Mouse (Mus musculus): Measurements from ENCODE around the gene Scg5. TPM values are rescaled to one million over a fixed set of nuclear protein-coding genes. Genes with fewer than 3 reads are reported as not detected.

Gene Scg5
- 29.1 and 47.3 TPM in 2 replicates for polyA plus RNA-seq (2012; rRNA removed)

GRCm38 (mm10) chr2:113828943-113829882, at the start of gene Scg5:
Gene Scg5 (minus strand): TSS chr2:113829121.

GRCm38 (mm10) chr2:113848245-113849121, 19.6 kb upstream of the Scg5 start, which contains the start of gene Arhgap11a:
Gene Arhgap11a (minus strand): TSS chr2:113848661.

GRCm38 (mm10) chr2:113758311-113759161, 70.4 kb downstream of the Scg5 start, which contains the start of gene Grem1:
Gene Grem1 (minus strand): TSS chr2:113758646.

Other genes with a start within 250 kb of the Scg5 start
- gene Grem1, start 70.5 kb downstream of the Scg5 start, polyA plus RNA-seq (2012; rRNA removed) = 0.82 and 3.8 TPM in 2 replicates
- gene Arhgap11a, start 19.5 kb upstream of the Scg5 start, polyA plus RNA-seq (2012; rRNA removed) = 39.6 and 54.6 TPM in 2 replicates
- gene Gjd2, start 184.5 kb upstream of the Scg5 start, polyA plus RNA-seq (2012; rRNA removed) = 2.7 and 2.8 TPM in 2 replicates
- 116 and 443 TPM in 2 replicates for gene Actc1, start 224.4 kb upstream of the Scg5 start, polyA plus RNA-seq (2012; rRNA removed)